ENCODE assay signal across 32 mouse cellular contexts in the genomic region with DNA sequence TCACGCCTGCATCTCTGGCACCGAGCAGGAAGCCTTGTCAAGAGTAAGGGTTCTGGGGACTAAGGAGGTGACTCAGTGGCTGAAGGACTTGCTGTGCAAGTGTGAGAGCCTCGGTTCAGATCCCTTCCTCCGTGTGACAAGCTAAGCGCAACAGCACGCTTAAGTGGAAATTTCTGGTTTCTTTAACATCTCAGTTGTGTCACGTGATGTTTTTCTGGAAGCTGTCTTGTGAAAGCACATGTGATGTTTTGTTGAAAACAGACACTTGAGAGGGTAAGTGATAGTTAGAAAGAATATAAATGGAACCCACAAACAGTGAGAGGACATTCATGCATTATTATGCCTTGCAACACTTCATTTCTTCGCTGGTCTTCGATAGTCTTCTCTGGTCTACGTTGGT. TPM values are rescaled to one million over a fixed set of nuclear protein-coding genes. Genes with fewer than 3 reads are reported as not detected.
"Had no signal": no experiment of that assay in that cellular context is flagged by ENCODE, and none has a peak within 500 bp of the region (broad histone marks: within the 10 kb centered on the region; RNA-seq: fewer than 3 reads in every experiment).

No protein-coding gene starts in this region.

- H3K27ac ChIP-seq: heart, embryonic 10.5 days; heart, embryonic 13.5 days; heart, embryonic 15.5 days; hindbrain, embryonic 13.5 days; hindbrain, embryonic 15.5 days; hindbrain, postnatal 0 days; kidney, embryonic 15.5 days; kidney, postnatal 0 days; limb, embryonic 13.5 days; limb, embryonic 15.5 days; liver, embryonic 12.5 days had no signal

- H3K36me3 ChIP-seq: heart, embryonic 10.5 days; heart, embryonic 13.5 days; heart, embryonic 15.5 days; hindbrain, embryonic 13.5 days; hindbrain, embryonic 15.5 days; kidney, embryonic 15.5 days; limb, embryonic 13.5 days; limb, embryonic 15.5 days; liver, embryonic 12.5 days had no signal

- ATAC-seq: hindbrain, postnatal 0 days; intestine, embryonic 16.5 days; liver, embryonic 12.5 days had no signal

- H3K27me3 ChIP-seq: heart, embryonic 13.5 days; heart, embryonic 15.5 days; hindbrain, embryonic 13.5 days; hindbrain, embryonic 15.5 days; kidney, embryonic 15.5 days; limb, embryonic 13.5 days; limb, embryonic 15.5 days had no signal

- H3K4me2 ChIP-seq: heart, embryonic 13.5 days; heart, embryonic 15.5 days; hindbrain, embryonic 13.5 days; hindbrain, embryonic 15.5 days; kidney, embryonic 15.5 days; limb, embryonic 13.5 days; limb, embryonic 15.5 days; liver, embryonic 12.5 days had no signal

- H3K9ac ChIP-seq: heart, embryonic 13.5 days; heart, embryonic 15.5 days; hindbrain, embryonic 13.5 days; hindbrain, embryonic 15.5 days; kidney, embryonic 15.5 days; limb, embryonic 13.5 days; limb, embryonic 15.5 days; liver, embryonic 12.5 days had no signal

- H3K4me1 ChIP-seq: kidney, embryonic 15.5 days; limb, embryonic 15.5 days; liver, embryonic 12.5 days had no signal

- H3K9me3 ChIP-seq: heart, embryonic 10.5 days; heart, embryonic 13.5 days; heart, embryonic 15.5 days; hindbrain, embryonic 13.5 days; hindbrain, embryonic 15.5 days; kidney, embryonic 15.5 days; limb, embryonic 13.5 days; limb, embryonic 15.5 days; liver, embryonic 12.5 days had no signal

- DNase-seq: gastrocnemius, postnatal 14 days; gastrocnemius, postnatal 36 days; heart, adult 18-20 months; heart, postnatal 14 days; heart, postnatal 36 days; kidney, adult 11 months; kidney, adult 2 months; kidney, adult 9 months; kidney, postnatal 14 days; layer of hippocampus, adult 9-11 months; layer of hippocampus, postnatal 36 days; left cerebral cortex, postnatal 4 days had no signal

- H3K4me3 ChIP-seq: heart, embryonic 10.5 days; heart, embryonic 13.5 days; heart, embryonic 15.5 days; hindbrain, embryonic 13.5 days; hindbrain, embryonic 15.5 days; kidney, embryonic 15.5 days; limb, embryonic 13.5 days; limb, embryonic 15.5 days; liver, embryonic 12.5 days had no signal

RNA-seq across cellular contexts. Expression of a gene that starts 25.9 kb away (rescaled TPM):
- total RNA-seq: gastrocnemius, adult 8-10 months; hematopoietic stem cell, adult 5-6 weeks had no signal

RNA-seq across cellular contexts. Expression of a gene that starts 56.4 kb away (rescaled TPM):
- total RNA-seq: gastrocnemius, adult 18-20 months; gastrocnemius, postnatal 36 days; heart, adult 18-20 months; heart, postnatal 14 days; heart, postnatal 36 days; layer of hippocampus, adult 18-20 months; layer of hippocampus, postnatal 36 days; left cerebral cortex, adult 18-20 months; left cerebral cortex, postnatal 25 days; left cerebral cortex, postnatal 4 days had no signal
- polyA plus RNA-seq: gonadal fat pad, adult 2 months; kidney, adult 2 months; large intestine, adult 2 months had no signal
